16 mouse cellular contexts compared by ENCODE assay signal in the genomic region with DNA sequence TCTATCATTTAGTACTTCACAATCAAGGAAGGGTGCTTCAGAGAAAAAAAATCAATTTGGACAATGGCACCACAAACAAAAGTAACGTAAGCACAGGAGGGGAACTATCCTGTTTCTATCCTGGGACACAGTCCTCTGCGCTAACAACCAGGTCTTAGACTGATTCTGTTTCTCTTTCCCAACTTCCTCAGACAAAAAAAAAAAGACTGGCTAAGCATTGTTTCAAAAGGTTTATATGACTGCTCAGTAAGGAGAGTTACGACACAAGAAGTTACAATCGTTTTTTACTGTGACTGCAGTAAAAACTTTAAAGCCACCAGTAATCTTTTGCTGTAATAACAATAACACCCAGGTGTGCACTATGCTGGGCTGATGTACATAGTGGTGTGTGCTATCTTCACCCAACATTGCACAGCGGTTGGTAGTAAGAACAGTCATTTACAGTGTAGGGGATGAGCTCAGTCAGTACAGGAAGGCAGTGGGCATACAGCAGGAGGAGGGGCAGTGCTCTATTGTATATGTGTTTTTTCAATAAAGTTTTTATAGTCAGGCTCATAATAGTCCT.
DNase-seq lines count a peak whose midpoint lies in the region; ATAC-seq and TF ChIP-seq lines count a peak whose summit lies in the region.
"Had no signal": no experiment of that assay in that cellular context is flagged by ENCODE, and none has a peak within 500 bp of the region (broad histone marks: within the 10 kb centered on the region; RNA-seq: fewer than 3 reads in every experiment).

No protein-coding gene starts in this region.

- H3K9ac ChIP-seq in intestine, embryonic 16.5 days (ENCODE audit: low read depth, low read length): no peak overlapping the region
- H3K9ac ChIP-seq in intestine, embryonic 15.5 days: no peak overlapping the region
- H3K9ac ChIP-seq in lung, postnatal 0 days (replicated peaks; ENCODE audit: low read depth): no peak overlapping the region
- H3K9ac ChIP-seq: forebrain, embryonic 13.5 days; forebrain, postnatal 0 days; heart, embryonic 12.5 days had no signal

- H3K4me1 ChIP-seq in intestine, embryonic 16.5 days (ENCODE audit: control insufficient read depth, insufficient read depth, low read length): peaks cover 4% of the 10 kb centered on the region; the same call in 1 of the 2 replicates
- H3K4me1 ChIP-seq in intestine, embryonic 15.5 days (replicated peaks): peaks cover 3% of the 10 kb centered on the region; the same call in 1 of the 2 replicates
- peaks cover 11% of the 10 kb centered on the region; the same call in 1 of the 2 replicates for H3K4me1 ChIP-seq in lung, postnatal 0 days (ENCODE audit: insufficient read depth, low read depth, low read length)
- peaks cover 7% of the 10 kb centered on the region for H3K4me1 ChIP-seq in lung, adult 2 months (ENCODE audit: control insufficient read depth, insufficient read depth, low read length)
- H3K4me1 ChIP-seq: forebrain, embryonic 13.5 days had no signal

- peak; percentile 64 for DNase-seq in lung, postnatal 0 days (ENCODE audit: low spot score)
- DNase-seq in lung, adult 2 months: no peak
- no peak for DNase-seq in adrenal gland, postnatal 10 days
- no peak for DNase-seq in natural killer cell, adult 2 months (ENCODE audit: low spot score in 2 of 2)
- DNase-seq: adrenal gland, postnatal 25 days; cerebellum, adult 18-20 months; cerebellum, adult 9-11 months; forebrain, postnatal 0 days; gastrocnemius, postnatal 14 days had no signal

- H3K9me3 ChIP-seq in intestine, embryonic 16.5 days (ENCODE audit: control insufficient read depth, low read length): no peaks in the 10 kb centered on the region
- H3K9me3 ChIP-seq in intestine, embryonic 15.5 days: no peaks in the 10 kb centered on the region
- no peaks in the 10 kb centered on the region for H3K9me3 ChIP-seq in lung, postnatal 0 days (ENCODE audit: low read length)
- H3K9me3 ChIP-seq: embryonic facial prominence, embryonic 10.5 days; forebrain, embryonic 13.5 days; heart, embryonic 12.5 days; hindbrain, embryonic 10.5 days had no signal

- TF ChIP-seq EP300 in lung, postnatal 0 days (IDR thresholded peaks at IDR 0.05): no peak

- 54% methylated on average over 5 of the region's 5 CpGs for WGBS in intestine, embryonic 16.5 days
- 58% methylated on average over 5 of the region's 5 CpGs for WGBS in intestine, embryonic 15.5 days
- 46% methylated on average over 5 of the region's 5 CpGs for WGBS in lung, postnatal 0 days
- 43% methylated on average over 5 of the region's 5 CpGs for WGBS in lung, adult 2 months

- no peak for TF ChIP-seq CTCF in lung, postnatal 0 days (IDR thresholded peaks at IDR 0.05)
- no peak for TF ChIP-seq CTCF in lung, adult 2 months (IDR thresholded peaks at IDR 0.05; ENCODE audit: insufficient read depth, low read length)

- H3K36me3 ChIP-seq in intestine, embryonic 16.5 days (ENCODE audit: control insufficient read depth, insufficient read depth, low read length): 0 out of 2 replicates have a peak, but pooled peaks cover 2% of the 10 kb centered on the region
- no peaks in the 10 kb centered on the region for H3K36me3 ChIP-seq in intestine, embryonic 15.5 days
- peaks cover 7% of the 10 kb centered on the region; the same call in 1 of the 2 replicates for H3K36me3 ChIP-seq in lung, postnatal 0 days (ENCODE audit: insufficient read depth, low read length)

- H3K4me2 ChIP-seq in intestine, embryonic 16.5 days (ENCODE audit: low read depth, low read length): no peak overlapping the region
- H3K4me2 ChIP-seq in intestine, embryonic 15.5 days (replicated peaks): no peak overlapping the region
- H3K4me2 ChIP-seq in lung, postnatal 0 days (replicated peaks; ENCODE audit: low read depth, low read length): no peak overlapping the region
- H3K4me2 ChIP-seq: forebrain, embryonic 13.5 days; heart, embryonic 12.5 days had no signal

- no peak for TF ChIP-seq POLR2A in lung, adult 2 months (IDR thresholded peaks at IDR 0.05; ENCODE audit: borderline replicate concordance, extremely low read depth, low read depth, low read length)

- H3K27ac ChIP-seq in intestine, embryonic 16.5 days (ENCODE audit: low read length): no peak overlapping the region
- no peak overlapping the region for H3K27ac ChIP-seq in intestine, embryonic 15.5 days
- H3K27ac ChIP-seq in lung, postnatal 0 days (ENCODE audit: low read length): 0 out of 2 replicates have a peak overlapping the region, but pooled peaks have one; percentile 2
- H3K27ac ChIP-seq: embryonic facial prominence, embryonic 10.5 days; forebrain, embryonic 13.5 days; hindbrain, embryonic 10.5 days had no signal

- ATAC-seq in intestine, embryonic 16.5 days: peak; percentile 65; the same call in 1 of the 2 replicates
- ATAC-seq in intestine, embryonic 15.5 days: no peak
- ATAC-seq in lung, postnatal 0 days: 0 out of 2 replicates have a peak, but pooled peaks have one; percentile 16
- ATAC-seq in megakaryocyte, adult 5-6 weeks (ENCODE audit: poor library complexity, severe bottlenecking): peak; percentile 65
- ATAC-seq: forebrain, embryonic 13.5 days; forebrain, postnatal 0 days had no signal

- H3K4me3 ChIP-seq in intestine, embryonic 16.5 days (ENCODE audit: low read length): no peak overlapping the region
- no peak overlapping the region for H3K4me3 ChIP-seq in intestine, embryonic 15.5 days (replicated peaks)
- no peak overlapping the region for H3K4me3 ChIP-seq in lung, postnatal 0 days (ENCODE audit: low read depth, low read length)
- no peak overlapping the region for H3K4me3 ChIP-seq in lung, adult 2 months (replicated peaks; ENCODE audit: extremely low read depth, low read depth, low read length)
- H3K4me3 ChIP-seq: embryonic facial prominence, embryonic 10.5 days; forebrain, embryonic 13.5 days; heart, embryonic 12.5 days; hindbrain, embryonic 10.5 days had no signal

- no peaks in the 10 kb centered on the region for H3K27me3 ChIP-seq in intestine, embryonic 16.5 days (replicated peaks; ENCODE audit: control insufficient read depth, insufficient read depth, low read length)
- H3K27me3 ChIP-seq in intestine, embryonic 15.5 days (replicated peaks): no peaks in the 10 kb centered on the region
- no peaks in the 10 kb centered on the region for H3K27me3 ChIP-seq in lung, postnatal 0 days (replicated peaks; ENCODE audit: insufficient read depth, low read length)
- H3K27me3 ChIP-seq: forebrain, embryonic 13.5 days; heart, embryonic 12.5 days had no signal
